Mouse (Mus musculus) erythroblast, embryonic 14.5 days (primary cell): ENCODE measurements around the gene Ptpa. TPM values are rescaled to one million over a fixed set of nuclear protein-coding genes. Genes with fewer than 3 reads are reported as not detected.

ENCODE experiments used
- H3K27me3 ChIP-seq: 2 replicates; pipeline ENCODE4 v1.6.1; 2012; ENCODE audit warnings: inconsistent platforms; ENCODE audit not compliant: control insufficient read depth
- H3K36me3 ChIP-seq: 2 replicates; pipeline ENCODE4 v1.6.1; 2012; ENCODE audit warnings: mild to moderate bottlenecking, inconsistent platforms; ENCODE audit not compliant: control insufficient read depth
- H3K4me1 ChIP-seq: 2 replicates; pipeline ENCODE4 v1.6.1; 2012; ENCODE audit warnings: inconsistent platforms; ENCODE audit not compliant: control insufficient read depth
- H3K4me3 ChIP-seq: replicated peaks from 2 replicates; pipeline ENCODE3; 2012; ENCODE audit warnings: moderate library complexity, mild to moderate bottlenecking, inconsistent platforms
- H3K9me3 ChIP-seq: 2 replicates; pipeline ENCODE4 v1.6.1; 2012; ENCODE audit warnings: low read length, inconsistent platforms, mixed read lengths; ENCODE audit not compliant: control insufficient read depth
- GATA1 ChIP-seq: IDR thresholded peaks from 2 replicates; pipeline ENCODE4 v1.6.1; 2012; ENCODE audit warnings: low read length, inconsistent platforms, mixed read lengths
- TAL1 ChIP-seq: IDR thresholded peaks from 3 replicates; pipeline ENCODE4 v1.6.1; 2012; ENCODE audit warnings: low read length, inconsistent platforms, mixed read lengths
- polyA plus RNA-seq: library from polyadenylated mRNA; stranded (reverse); fragments of >175 nt; gene quantifications from 2 replicates; pipeline ENCODE4 v1.2.3, GENCODE M21; 2012

The Ptpa gene
- polyA plus RNA-seq, 1 experiment: 150 TPM

- Histone ChIP-seq H3K4me1 (peaks cover 9% of the 10 kb centered on the region), H3K36me3 (peaks cover 99% of the 10 kb centered on the region), H3K27me3 (no peaks in the 10 kb centered on the region), H3K4me3 (no peak overlapping the region), H3K9me3 (no peaks in the 10 kb centered on the region)
- no peak for TF ChIP-seq GATA1
- no peak for TF ChIP-seq TAL1
These were observed 16.4 kb upstream of the Ptpa start for GRCm38 (mm10) chr2:30399191-30400171.

GRCm38 (mm10) chr2:30401581-30401980, 14.3 kb upstream of the Ptpa start:
- Histone ChIP-seq H3K27me3 (no peaks in the 10 kb centered on the region), H3K36me3 (peaks cover 100% of the 10 kb centered on the region), H3K4me3 (no peak overlapping the region), H3K9me3 (no peaks in the 10 kb centered on the region), H3K4me1 (no peaks in the 10 kb centered on the region)
- TF ChIP-seq TAL1: no peak
- no peak for TF ChIP-seq GATA1

GRCm38 (mm10) chr2:30402351-30402826, 13.4 kb upstream of the Ptpa start:
- Histone ChIP-seq H3K9me3 (no peaks in the 10 kb centered on the region), H3K4me1 (no peaks in the 10 kb centered on the region), H3K4me3 (no peak overlapping the region), H3K36me3 (peaks cover 100% of the 10 kb centered on the region), H3K27me3 (no peaks in the 10 kb centered on the region)
- no peak for TF ChIP-seq TAL1

GRCm38 (mm10) chr2:30402843-30403242, 13.0 kb upstream of the Ptpa start:
- H3K27me3 ChIP-seq: no peaks in the 10 kb centered on the region
- no peaks in the 10 kb centered on the region for H3K4me1 ChIP-seq
- TF ChIP-seq TAL1 (no peak), GATA1 (no peak)
- H3K36me3 ChIP-seq: peaks cover 100% of the 10 kb centered on the region
- no peaks in the 10 kb centered on the region for H3K9me3 ChIP-seq
- no peak overlapping the region for H3K4me3 ChIP-seq

- TF ChIP-seq GATA1 (no peak), TAL1 (no peak)
These were observed 12.0 kb upstream of the Ptpa start for GRCm38 (mm10) chr2:30403870-30404269.

GRCm38 (mm10) chr2:30407221-30407620, 8.6 kb upstream of the Ptpa start:
- Histone ChIP-seq H3K36me3 (peaks cover 100% of the 10 kb centered on the region), H3K4me1 (peaks cover 8% of the 10 kb centered on the region), H3K4me3 (no peak overlapping the region), H3K9me3 (no peaks in the 10 kb centered on the region), H3K27me3 (no peaks in the 10 kb centered on the region)
- TF ChIP-seq TAL1 (no peak), GATA1 (no peak)

More at GRCm38 (mm10) chr2:30403870-30404269, 12.0 kb upstream of the Ptpa start:
- Histone ChIP-seq H3K27me3 (no peaks in the 10 kb centered on the region), H3K4me1 (no peaks in the 10 kb centered on the region; the same call in 1 of the 2 replicates), H3K4me3 (no peak overlapping the region), H3K36me3 (peaks cover 100% of the 10 kb centered on the region), H3K9me3 (no peaks in the 10 kb centered on the region)

GRCm38 (mm10) chr2:30407778-30408177, 8.1 kb upstream of the Ptpa start:
- TF ChIP-seq GATA1: no peak
- TF ChIP-seq TAL1: no peak
- Histone ChIP-seq H3K27me3 (no peaks in the 10 kb centered on the region), H3K4me1 (peaks cover 12% of the 10 kb centered on the region), H3K4me3 (no peak overlapping the region), H3K9me3 (no peaks in the 10 kb centered on the region), H3K36me3 (peaks cover 100% of the 10 kb centered on the region)

- H3K27me3 ChIP-seq: no peaks in the 10 kb centered on the region
- H3K4me1 ChIP-seq: peaks cover 20% of the 10 kb centered on the region
- TF ChIP-seq GATA1: no peak
- H3K9me3 ChIP-seq: no peaks in the 10 kb centered on the region
- no peak overlapping the region for H3K4me3 ChIP-seq
- peaks cover 100% of the 10 kb centered on the region for H3K36me3 ChIP-seq
These were observed 7.3 kb upstream of the Ptpa start for GRCm38 (mm10) chr2:30408452-30409100.

- no peaks in the 10 kb centered on the region for H3K27me3 ChIP-seq
- H3K4me3 ChIP-seq: no peak overlapping the region
- no peaks in the 10 kb centered on the region for H3K9me3 ChIP-seq
- H3K36me3 ChIP-seq: peaks cover 97% of the 10 kb centered on the region
- H3K4me1 ChIP-seq: peaks cover 30% of the 10 kb centered on the region
- TF ChIP-seq GATA1 (no peak), TAL1 (no peak)
These were observed 6.2 kb upstream of the Ptpa start for GRCm38 (mm10) chr2:30409454-30410176.
